Mouse (Mus musculus): ENCODE measurements at regions not wholly inside any gene's neighbourhood (a gene's known extent, or its start where the extent isn't known, plus 50 kb on each side); places are given as distances from the start of the nearest gene placed in this dataset.

DNA sequence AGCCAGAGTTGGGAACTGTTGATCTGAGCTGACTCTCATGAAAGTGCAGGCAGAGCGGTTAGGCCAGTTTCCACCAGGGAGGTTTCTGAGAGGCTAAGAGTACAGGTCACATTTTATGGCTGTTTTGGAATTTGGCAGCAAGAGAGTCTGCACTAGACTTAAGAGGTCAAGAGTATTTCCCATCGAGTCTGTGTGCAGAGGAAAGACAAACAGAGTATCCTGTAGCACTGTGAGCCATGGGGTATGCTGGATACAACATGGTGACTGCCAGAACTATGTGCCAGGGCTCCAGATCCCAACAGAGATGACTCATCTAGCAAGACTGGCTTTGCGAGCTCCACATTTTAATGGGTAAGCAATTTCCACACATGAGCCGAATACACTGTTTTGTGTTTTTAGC is 146.0 kb upstream of the Mpped2 start:
- no peak for DNase-seq

- peak; percentile 20 for DNase-seq
These were observed 139.4 kb upstream of the Mpped2 start for GRCm38 (mm10) chr2:106553666-106554065.

- DNase-seq = no peak
These were observed 131.4 kb upstream of the Mpped2 start for GRCm38 (mm10) chr2:106561571-106562090.

GRCm38 (mm10) chr2:106570226-106570625 is 122.8 kb upstream of the Mpped2 start:
- DNase-seq = no peak

- DNase-seq = no peak
These were observed 121.7 kb upstream of the Mpped2 start for GRCm38 (mm10) chr2:106571346-106571745.

DNA sequence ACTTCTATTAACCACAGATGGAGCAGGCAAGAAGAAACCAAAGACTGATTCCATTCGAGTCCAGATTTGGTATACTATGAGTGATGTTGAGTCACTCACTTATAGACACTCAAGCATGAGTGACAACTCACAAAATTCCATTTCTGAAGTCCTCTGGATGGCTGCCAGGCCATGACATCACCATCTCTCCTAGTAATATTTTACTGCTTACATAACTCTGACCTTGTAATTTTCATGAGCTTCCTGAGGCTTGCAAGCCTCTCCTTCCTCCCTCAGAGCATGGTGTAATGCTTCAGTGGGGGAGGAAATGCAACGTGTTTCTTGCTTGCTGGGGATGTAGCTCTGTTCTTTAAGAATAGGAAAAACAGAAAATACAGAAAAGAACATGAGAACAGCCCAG is 121.2 kb upstream of the Mpped2 start:
- peak; percentile 83 for DNase-seq

DNA sequence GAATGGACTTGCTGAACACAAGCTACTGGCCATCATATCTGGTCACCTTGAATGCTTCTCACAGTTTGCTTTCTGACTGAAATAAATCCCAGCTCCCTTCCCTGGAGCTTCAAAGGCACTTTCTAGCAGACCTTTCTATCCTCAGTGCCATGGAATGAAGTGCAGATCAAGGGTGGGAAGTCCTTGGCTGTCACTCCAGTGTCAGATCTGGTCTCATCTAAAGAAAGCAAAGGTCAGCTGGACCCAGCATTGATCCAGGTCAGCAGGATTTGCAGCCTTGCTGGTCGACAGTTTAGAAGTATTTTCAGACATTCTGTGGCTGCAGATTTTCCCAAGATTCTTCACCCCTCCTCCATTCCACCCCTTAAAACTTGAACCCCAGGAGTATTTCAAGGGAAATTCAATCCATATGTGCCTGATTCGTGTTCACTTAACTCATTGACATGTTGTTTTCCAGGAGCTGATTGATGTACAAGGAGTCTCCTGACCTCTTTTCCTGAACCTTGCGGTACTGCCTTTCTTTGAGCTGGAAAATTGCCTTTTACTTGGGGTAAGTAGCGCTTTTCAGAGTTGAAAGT is 116.2 kb upstream of the Mpped2 start:
- DNase-seq = peak; percentile 12

DNA sequence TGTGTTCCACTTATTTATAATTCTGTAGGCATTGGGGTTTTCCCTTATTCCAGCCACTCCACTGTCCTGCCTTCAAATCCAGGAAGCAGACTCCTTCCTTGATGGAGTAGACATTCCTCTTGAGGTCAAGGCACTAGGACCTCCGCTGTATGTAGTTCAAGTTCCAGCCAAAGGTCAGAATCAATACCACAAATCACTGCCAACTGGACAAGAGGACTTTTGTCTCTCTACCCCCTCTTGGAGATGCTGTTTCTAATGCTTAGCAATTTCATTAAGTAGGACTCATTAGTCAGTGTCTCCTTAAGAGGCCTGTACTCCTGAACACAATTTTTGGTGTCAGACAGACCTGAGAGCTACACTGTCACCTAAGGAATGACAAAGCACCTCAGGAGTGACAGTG is 115.0 kb upstream of the Mpped2 start:
- DNase-seq = no peak

DNA sequence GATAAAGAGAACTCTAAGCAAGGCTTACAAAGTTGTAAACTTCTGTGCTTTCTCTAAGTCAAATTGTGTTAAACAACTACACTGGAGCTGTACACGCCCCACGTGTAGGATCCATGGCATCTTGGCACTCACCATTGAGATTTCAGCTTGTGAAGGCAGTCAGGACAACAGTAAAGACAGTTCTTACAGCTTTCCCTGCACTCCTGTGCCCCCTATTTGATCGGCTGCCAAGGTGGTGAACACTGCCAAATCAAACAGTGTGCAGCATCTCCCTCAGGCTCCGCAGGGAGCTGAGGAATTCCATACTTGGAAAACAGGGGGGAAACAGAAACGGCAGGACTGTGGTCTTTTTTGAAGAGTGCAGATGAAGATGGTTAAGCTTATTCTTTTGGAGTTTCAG is 112.4 kb upstream of the Mpped2 start:
- DNase-seq = peak; percentile 59

- no peak for DNase-seq
These were observed 71.8 kb upstream of the Mpped2 start for GRCm38 (mm10) chr2:106621251-106621650.

DNA sequence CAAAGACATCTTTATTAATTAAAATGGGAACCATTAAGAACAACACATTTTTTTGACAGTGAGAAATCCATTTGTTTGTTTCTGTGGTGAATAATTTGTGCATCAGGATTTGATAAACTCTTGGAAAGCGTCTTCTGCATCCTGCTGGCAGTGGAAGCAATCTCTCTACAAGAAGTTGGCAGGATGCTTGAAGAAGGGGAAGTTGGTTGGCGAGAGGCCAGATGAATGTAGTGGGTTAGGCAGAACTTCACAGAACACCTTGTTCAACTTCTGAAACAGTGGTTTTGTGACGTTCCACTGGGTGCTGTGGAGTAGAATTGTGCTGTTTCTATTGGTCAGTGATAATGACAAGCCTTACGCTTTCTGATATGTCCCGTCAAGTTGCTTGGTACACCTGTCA is 70.7 kb upstream of the Mpped2 start:
- no peak for DNase-seq

DNA sequence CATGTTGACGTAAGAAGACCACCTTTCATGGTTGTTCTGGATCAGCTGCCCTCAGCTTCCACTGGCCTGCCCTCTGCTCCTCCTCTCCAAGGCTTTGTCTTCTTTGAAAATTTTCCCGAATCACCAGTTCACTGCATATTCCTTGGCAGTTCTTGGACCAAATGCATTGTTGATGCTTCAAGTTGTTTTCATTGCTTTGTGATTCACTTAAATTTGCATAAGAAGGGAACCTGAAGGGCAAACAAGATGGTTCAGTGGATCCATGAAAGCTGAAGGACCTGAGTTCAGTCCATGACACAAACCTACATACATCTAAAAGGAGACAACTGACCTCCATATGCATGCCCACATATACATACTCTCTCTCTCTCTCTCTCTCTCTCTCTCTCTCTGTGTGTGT is 69.4 kb upstream of the Mpped2 start:
- no peak for DNase-seq

- DNase-seq = no peak
These were observed 61.1 kb upstream of the Mpped2 start for GRCm38 (mm10) chr2:106631986-106632385.
